Mouse (Mus musculus) liver, postnatal 0 days (tissue): Measurements from ENCODE around the gene Slc28a1.

Experiments
- CTCF ChIP-seq: sonication (generic); IDR thresholded peaks from 2 replicates; pipeline ENCODE4 v1.5.1; 2016; ENCODE audit warnings: antibody characterized with exemption, low read depth
- EP300 ChIP-seq: IDR thresholded peaks from 2 replicates; pipeline ENCODE4 v1.6.1; 2016; ENCODE audit warnings: antibody characterized with exemption, low read depth, mild to moderate bottlenecking

DNA sequence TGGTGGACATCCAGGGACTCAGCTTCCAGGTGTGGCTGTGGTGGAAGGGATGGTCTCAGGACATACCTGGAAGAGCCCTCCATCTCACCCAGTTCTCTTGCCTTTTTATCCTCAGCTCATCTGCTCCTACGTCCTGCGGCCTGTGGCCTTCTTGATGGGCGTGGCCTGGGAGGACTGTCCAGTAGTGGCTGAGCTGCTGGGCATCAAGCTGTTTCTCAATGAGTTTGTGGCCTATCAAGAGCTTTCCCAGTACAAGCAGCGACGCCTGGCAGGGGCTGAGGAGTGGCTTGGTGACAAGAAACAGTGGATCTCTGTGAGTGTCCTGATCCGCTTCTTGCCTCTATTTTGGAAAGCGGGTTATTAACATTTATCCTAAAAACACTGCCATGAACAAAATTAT, 49.8 kb downstream of the Slc28a1 start:
- TF ChIP-seq CTCF: no peak
- no peak for TF ChIP-seq EP300
